Mouse (Mus musculus) lung, adult 2 months (tissue): ENCODE data around the gene Mustn1. TPM values are rescaled to one million over a fixed set of nuclear protein-coding genes. Genes with fewer than 3 reads are reported as not detected.

Source experiments
- DNase-seq: peaks from one replicate; pipeline ENCODE4 v3.0.0; 2022
- H3K4me1 ChIP-seq: fragments of 200-500 bp; 2 replicates; pipeline ENCODE4 v1.6.1; 2011; ENCODE audit warnings: low read length; ENCODE audit not compliant: control insufficient read depth, insufficient read depth
- H3K4me3 ChIP-seq: fragments of 200-500 bp; replicated peaks from 2 replicates; pipeline ENCODE3; 2011; ENCODE audit warnings: low read depth, mild to moderate bottlenecking, control low read depth, low read length; ENCODE audit errors: extremely low read depth
- CTCF ChIP-seq: fragments of 200-500 bp; IDR thresholded peaks from 2 replicates; pipeline ENCODE4 v1.5.1; 2011; ENCODE audit warnings: mild to moderate bottlenecking, low read length, control low read depth; ENCODE audit not compliant: insufficient read depth
- POLR2A ChIP-seq: fragments of 200-500 bp; IDR thresholded peaks from 2 replicates; pipeline ENCODE4 v1.6.1; 2011; ENCODE audit warnings: low read depth, mild to moderate bottlenecking, control low read depth, low read length, borderline replicate concordance; ENCODE audit errors: extremely low read depth
- WGBS: fragments of 180-500 bp; shearing (Covaris S2); methylation state at CpG from one replicate; pipeline ENCODE4 v1.1.7; 2018; 5-methylcytosine and 5-hydroxymethylcytosine counted together
- polyA plus RNA-seq: library from polyadenylated mRNA; depleted of rRNA; stranded (reverse); fragments of >200 nt; gene quantifications from 2 replicates; pipeline ENCODE4 v1.2.3, GENCODE M21; 2012

The Mustn1 gene
- polyA plus RNA-seq, 1 experiment: 44.8 TPM

DNA sequence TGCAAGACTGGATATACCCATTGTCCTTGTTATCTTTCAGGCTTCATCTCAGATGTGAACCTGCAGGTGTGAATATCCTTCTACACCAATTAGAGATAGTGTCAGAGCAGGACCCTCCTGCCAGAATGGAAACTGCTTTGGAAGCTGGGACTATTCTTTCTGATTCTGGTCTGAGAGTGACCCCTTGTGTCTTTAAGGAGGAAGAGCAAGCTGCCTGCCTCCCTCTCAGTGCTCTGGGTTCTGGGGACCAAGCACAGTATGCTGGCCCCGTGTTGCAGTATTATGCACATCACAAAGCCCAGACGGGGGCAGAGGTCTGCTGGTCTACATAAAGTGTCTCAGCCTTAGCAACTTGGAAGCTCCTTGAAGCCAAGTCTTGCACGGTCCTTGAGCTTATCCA, 13.7 kb upstream of the Mustn1 start:
- no peak overlapping the region for H3K4me3 ChIP-seq
- peaks cover 23% of the 10 kb centered on the region for H3K4me1 ChIP-seq
- TF ChIP-seq CTCF (peak; percentile 52; the same call in 1 of the 2 replicates), POLR2A (no peak)
- no peak for DNase-seq
- 67% methylated on average over 3 of the region's 3 CpGs for WGBS

DNA sequence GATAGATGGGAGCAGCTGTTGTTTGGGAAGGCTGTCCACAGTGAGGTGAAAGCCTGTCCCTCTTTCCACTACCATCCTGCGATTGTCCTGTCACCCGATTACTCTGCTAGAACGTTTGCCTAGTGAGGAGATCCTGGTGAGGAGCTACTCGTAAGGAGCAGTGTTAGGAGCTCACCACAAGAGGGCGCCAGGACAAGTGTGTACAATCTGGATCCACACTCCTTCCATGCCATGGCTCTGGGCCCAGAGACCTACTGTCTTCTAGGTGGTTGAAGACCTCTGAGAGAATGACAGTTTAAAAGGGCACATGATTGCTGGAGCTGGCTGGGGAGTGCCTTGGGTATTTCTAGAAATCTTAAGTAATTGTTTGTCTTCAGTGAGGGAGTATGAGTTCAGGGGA, 12.0 kb upstream of the Mustn1 start:
- peak; percentile 72 for DNase-seq
- no peak overlapping the region for H3K4me3 ChIP-seq
- 20% methylated on average over 5 of the region's 5 CpGs for WGBS
- TF ChIP-seq POLR2A (no peak), CTCF (peak; percentile 96)
- H3K4me1 ChIP-seq: peaks cover 20% of the 10 kb centered on the region

DNA sequence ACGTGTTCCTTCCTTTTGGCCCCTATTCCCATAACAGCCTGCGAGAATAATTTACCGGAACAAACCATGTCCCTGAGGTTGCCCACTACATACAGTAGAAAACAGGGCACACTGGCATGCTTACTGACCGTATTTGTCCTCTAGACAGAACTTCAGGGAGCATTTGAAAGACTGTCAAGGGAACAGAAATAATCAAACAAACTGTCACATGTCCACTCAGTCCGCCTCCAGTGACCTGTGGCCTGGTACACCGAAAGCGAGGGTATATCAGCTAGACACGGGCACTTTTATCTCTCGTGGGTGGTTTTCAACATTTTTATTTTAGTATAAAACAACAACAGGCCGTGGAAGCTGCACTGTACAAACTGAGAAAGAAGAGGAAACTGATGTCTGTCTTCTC, 10.2 kb upstream of the Mustn1 start:
- Histone ChIP-seq H3K4me1 (peaks cover 17% of the 10 kb centered on the region), H3K4me3 (no peak overlapping the region)
- no peak for DNase-seq
- TF ChIP-seq POLR2A (no peak), CTCF (no peak)
- 76% methylated on average over 10 of the region's 10 CpGs for WGBS

DNA sequence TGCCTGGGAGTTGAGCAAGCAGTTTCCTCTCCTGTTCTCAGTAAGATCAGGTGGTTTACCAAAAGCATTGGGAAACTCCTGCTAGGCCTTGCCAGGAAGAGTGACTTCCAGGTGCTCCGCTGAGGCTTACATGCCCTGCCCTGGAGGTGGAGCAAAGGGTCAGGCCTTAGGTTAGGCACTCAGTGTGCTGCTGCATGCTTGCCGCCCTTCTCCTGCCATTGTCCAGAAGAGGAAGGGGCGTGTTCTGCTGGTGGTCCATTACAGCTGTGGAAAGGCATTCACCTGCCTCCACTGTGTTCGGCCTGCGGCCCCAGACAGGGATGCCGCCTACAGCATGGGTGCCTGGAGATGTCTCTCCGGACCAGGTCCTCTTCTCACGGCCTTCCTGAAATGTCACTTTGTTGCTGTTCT, 9.6 kb upstream of the Mustn1 start:
- H3K4me3 ChIP-seq: no peak overlapping the region
- TF ChIP-seq CTCF: no peak
- no peak for TF ChIP-seq POLR2A
- 68% methylated on average over 8 of the region's 8 CpGs for WGBS
- peak; percentile 49 for DNase-seq
- peaks cover 17% of the 10 kb centered on the region for H3K4me1 ChIP-seq

DNA sequence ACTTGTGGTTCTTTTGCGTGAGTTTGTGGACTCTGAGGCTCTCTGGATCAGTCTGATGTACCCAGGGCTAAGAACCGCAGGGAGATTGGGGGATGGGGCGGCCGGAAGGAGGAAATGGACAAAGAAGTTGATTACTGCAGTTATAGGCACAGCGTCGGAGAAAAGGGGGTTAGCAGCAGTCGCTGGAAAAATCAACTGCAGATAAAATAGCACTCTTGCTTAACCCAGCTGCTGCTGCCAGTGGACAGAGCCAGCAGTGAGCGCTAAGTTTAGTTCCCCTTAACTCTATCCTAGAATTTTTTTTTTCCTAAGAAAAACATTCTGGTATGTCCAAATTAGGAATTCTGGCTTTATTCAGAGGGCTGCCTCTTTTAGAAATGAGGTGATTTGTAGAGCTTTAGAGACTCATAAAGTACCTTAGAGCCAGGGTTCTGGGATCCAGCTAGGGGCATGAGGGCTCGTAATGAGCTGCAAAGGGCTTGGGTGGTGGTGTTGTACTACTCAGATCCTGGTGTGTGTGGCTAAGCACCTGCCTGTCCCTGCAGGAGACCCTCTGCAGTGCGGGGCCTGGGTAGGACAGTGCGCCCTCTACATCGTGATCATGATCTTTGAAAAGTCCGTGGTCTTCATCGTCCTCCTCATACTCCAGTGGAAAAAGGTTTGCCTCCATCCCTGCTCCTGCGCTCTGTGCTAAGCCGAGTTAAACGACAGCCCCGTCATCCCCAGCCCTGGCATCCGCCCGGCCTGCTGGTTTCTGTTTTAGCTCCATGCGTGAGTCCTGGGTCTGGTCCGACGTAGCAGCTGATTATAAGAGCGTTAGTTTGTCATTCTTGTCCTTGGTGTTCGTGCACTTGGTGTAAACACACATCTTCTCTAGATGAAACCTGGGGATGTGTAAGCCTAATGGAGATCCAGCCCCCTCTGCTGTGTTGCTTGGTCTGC, 8.5 kb upstream of the Mustn1 start:
- Histone ChIP-seq H3K4me3 (no peak overlapping the region), H3K4me1 (peaks cover 18% of the 10 kb centered on the region)
- no peak for DNase-seq
- TF ChIP-seq POLR2A (no peak), CTCF (no peak)
- WGBS: 64% methylated on average over 25 of the region's 25 CpGs

DNA sequence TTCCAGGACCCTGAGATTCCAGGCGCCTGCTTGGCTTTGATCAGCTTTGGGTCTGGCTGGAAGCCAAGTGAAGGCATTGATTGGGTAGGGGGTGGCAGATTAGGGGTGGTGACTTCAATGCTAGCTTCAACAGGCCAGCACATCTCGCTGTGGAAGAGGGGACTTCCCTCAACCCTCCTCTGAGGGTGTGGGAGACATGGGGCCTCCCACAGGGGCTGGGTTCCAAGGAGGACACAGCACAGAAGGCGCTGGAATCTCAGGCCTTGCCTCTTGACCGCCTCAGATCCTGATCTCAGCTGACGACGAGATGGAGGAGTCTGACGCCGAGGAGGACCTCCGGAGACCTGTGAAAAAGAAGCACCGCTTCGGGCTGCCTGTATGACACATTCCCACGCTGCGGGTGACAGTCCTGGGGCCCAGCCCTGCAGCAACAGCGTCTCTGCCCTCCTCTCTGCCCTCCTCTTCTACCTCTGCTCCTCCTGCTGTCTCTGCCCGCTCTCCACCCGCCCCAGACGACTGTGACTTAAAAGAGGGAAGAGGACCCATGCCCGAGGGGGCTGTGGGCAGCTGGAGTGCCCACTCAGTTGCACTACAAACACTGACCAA, 4.8 kb upstream of the Mustn1 start:
- no peak for DNase-seq
- 70% methylated on average over 18 of the region's 18 CpGs for WGBS
- H3K4me1 ChIP-seq: peaks cover 23% of the 10 kb centered on the region
- H3K4me3 ChIP-seq: no peak overlapping the region
- TF ChIP-seq POLR2A (no peak), CTCF (no peak)

DNA sequence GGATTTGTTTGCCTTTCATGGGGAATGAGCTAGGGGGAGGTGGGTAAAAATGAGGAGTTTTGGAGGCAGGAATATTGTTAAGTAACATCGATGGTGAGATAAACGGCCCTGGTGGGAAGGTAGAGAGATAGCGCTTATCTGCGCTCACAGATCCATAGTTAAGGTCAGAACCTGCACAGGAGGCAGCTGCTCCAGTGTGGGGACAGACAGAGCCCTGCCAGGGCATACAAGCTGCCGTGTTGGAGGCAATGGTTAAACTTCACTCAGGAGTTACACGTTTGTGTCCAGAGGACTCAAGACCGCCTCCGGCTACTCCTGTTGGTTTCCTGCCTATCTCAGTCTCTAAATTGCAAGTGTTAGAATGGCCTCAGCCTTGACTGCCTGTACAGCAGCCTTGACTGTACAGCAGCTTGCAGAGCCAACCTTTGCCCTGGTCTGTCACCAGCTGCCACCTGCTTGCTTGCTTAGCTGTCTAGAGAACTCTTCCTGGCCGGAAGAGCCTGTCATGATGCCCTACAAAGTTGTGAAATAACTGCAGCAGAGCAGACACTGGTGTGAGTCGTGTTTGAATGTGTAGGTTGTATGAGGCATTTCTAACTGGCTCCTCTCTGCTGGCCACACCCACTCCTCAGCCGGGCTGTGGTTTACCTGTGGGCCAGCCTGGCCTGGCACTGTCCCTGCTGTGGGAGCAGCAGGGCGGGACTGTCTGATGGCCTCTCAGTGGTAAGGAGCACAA, 3.7 kb upstream of the Mustn1 start:
- 65% methylated on average over 12 of the region's 12 CpGs for WGBS
- DNase-seq: peak; percentile 36
- TF ChIP-seq POLR2A (no peak), CTCF (no peak)
- Histone ChIP-seq H3K4me1 (peaks cover 14% of the 10 kb centered on the region), H3K4me3 (no peak overlapping the region)

DNA sequence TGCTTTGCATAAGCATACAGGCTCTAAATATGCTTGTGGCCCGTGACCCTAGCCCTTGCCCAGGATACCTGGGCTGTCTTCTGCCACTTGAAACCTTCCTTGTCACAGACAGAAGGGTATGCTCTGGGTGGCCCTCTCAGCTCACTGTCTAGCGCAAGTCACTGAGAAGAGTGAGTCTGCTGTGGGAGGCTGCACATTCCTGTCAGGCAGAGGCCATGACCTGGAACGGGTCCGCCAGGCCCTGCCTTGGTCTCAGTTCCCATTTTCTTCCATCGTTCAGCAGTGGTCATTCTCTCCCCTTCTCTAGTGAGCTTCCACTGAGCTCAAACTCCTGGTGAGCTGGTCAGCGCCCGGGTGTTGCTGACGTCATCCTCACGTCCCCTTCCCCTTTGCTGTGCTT, 3.0 kb upstream of the Mustn1 start:
- WGBS: 62% methylated on average over 9 of the region's 9 CpGs
- Histone ChIP-seq H3K4me1 (peaks cover 12% of the 10 kb centered on the region), H3K4me3 (no peak overlapping the region)
- TF ChIP-seq POLR2A: no peak
- TF ChIP-seq CTCF: no peak
- no peak for DNase-seq

DNA sequence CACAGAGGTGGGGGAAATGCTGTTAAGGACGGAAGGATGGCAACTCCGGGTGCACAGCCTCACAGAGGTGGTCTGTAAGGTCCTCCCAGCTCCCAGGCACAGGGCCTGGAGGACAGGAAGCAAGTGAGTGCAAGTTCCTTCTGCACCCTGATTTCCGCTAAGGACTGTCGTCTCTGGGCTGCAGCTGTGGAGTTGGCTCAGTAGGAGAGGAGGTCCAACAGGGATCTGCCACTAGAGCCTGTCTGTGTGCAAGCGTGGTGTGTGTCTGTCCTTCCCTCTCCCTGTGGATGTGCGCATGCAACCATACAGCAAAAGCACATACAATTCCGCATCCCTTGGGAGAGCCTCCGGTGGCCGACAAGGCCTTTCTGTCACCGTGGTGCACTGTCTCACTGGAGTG, 2.5 kb upstream of the Mustn1 start:
- Histone ChIP-seq H3K4me1 (peaks cover 12% of the 10 kb centered on the region), H3K4me3 (no peak overlapping the region)
- 77% methylated on average over 10 of the region's 10 CpGs for WGBS
- DNase-seq: no peak
- TF ChIP-seq POLR2A (no peak), CTCF (no peak)
